Mouse (Mus musculus) frontal cortex, adult 2 months (tissue): ENCODE results near the gene Gpr101. TPM values are rescaled to one million over a fixed set of nuclear protein-coding genes. Genes with fewer than 3 reads are reported as not detected.

Experiments used
- DNase-seq, 2 experiments: peaks; one replicate each; pipeline ENCODE4 v3.0.0; 2022; ENCODE audit warnings: low spot score in 1 of 2; ENCODE audit errors: extremely low spot score in 1 of 2
- polyA plus RNA-seq: library from polyadenylated mRNA; depleted of rRNA; stranded (reverse); fragments of >200 nt; gene quantifications from 2 replicates; pipeline ENCODE4 v1.2.3, GENCODE M21; 2012; rRNA removed

The Gpr101 gene
- polyA plus RNA-seq, result 0.74 TPM in 2 replicates

DNA sequence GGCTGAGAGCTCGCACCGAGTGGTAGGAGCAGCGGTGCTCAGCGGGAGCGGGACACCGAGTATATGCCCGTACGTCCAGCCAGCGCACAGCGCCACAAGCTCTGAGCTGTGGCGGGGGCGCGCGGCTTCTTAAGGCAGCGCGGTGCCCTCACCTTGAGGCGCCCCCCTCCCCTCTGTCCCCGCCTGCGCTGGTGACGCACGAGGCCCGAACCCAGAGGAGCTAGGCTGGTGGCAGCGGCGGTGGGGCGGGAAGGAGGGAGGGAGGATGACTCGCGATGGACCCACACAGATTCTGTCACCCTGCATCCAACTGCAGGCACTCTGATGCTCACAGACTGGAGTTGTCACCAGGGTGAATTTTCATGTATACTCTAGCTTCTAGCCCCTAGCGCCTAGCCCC, at the start of gene Gpr101:
Gene Gpr101 (minus strand): TSS at position 124 of the 400 bp plus-strand sequence.
- peak; percentile 1 to 22 for DNase-seq

DNA sequence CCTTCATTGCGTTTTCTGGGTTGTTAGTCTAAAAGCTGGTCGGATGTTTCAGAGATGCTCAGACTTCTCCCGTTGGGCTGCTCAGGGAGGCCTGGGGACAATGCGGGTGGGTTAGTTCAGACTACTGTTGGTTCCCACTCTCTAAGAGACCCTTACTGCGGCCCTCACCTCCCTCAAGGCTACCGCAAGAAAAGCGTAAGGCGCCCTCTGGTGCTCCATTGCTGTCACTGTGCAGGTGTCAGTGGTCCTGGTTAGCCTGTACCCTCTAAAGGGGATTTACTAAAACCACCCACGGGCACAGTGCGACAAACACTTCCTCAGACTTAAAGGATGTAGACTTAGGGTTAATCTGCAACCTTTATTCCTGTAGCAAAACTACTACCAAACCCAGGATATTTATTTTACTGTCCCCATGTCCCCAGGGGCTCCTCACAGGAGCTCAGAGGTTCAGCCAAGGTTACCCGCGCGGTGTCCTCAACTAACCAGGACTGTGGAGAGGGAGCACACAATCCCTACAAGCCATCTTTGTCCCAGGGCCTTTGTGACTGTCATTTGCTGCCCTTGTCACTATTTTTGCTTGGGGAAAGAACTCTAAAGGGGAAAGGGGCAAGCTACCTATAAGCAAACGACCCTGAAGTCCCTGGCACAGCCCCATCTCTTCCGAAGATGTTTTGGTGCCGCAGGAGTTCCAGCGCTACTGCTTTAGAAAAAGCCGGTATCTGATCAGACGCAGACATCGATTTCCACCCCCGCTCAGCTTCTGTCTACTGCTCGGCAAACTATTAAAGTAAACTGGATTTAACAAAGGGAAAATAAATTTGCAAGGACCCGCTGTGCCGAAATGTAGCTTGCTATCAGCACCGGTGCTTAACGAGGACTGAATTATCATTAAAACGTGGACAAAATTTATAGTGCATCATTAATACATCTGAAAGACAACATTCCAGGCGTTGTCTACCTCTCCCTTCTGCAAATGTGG, 17.8 kb upstream of the Gpr101 start:
- DNase-seq, result no peak

DNA sequence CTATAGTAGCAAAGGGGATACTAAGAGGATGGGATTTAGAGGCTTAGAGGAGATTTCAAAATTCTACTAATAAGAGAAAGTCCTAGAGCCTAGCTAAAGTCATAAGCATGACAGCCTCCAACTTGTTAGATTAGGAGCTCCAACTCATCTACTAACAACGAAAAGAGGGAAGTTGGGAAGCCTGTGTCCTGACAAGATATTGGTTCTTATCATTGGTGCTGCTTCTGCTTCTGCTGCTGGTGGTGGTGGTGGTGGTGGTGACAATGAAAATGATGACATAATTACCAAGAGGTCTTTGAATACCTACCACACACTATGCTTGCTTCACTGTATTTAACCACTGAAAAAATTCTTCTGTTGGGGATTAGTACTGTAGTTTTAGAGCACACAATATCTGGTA, 2.7 kb upstream of the Gpr101 start:
- no peak for DNase-seq

Other genes with a start within 250 kb of the Gpr101 start
- 37.2 and 37.9 TPM in 2 replicates for gene Arhgef6, start 165.0 kb downstream of the Gpr101 start, polyA plus RNA-seq
- 97.5 and 100 TPM in 2 replicates for gene Rbmx, start 110.7 kb downstream of the Gpr101 start, polyA plus RNA-seq
- not detected in 2 replicates for gene Gm364, start 94.6 kb downstream of the Gpr101 start, polyA plus RNA-seq